Mouse (Mus musculus): ENCODE results near the gene Zfp853.

GRCm38 (mm10) chr5:143298391-143298790 lies 5.0 kb upstream of the Zfp853 start:
- TF ChIP-seq CTCF (IDR thresholded peaks at IDR 0.05; ENCODE audit: low read depth) (peak; percentile 54), EP300 (IDR thresholded peaks at IDR 0.05; ENCODE audit: low read depth) (no peak)

Measured in liver, postnatal 0 days (tissue).